Mouse (Mus musculus): ENCODE data around the gene Cox7b. TPM values are rescaled to one million over a fixed set of nuclear protein-coding genes. Genes with fewer than 3 reads are reported as not detected.

The Cox7b gene
- polyA plus RNA-seq (2014; fragmentation: Illumina TruSeq; extraction: RNeasy Lipid Tissue Mini Kit (QIAGEN cat#74804); ENCODE audit: low read depth, low replicate concordance) = 2,143 TPM

DNA sequence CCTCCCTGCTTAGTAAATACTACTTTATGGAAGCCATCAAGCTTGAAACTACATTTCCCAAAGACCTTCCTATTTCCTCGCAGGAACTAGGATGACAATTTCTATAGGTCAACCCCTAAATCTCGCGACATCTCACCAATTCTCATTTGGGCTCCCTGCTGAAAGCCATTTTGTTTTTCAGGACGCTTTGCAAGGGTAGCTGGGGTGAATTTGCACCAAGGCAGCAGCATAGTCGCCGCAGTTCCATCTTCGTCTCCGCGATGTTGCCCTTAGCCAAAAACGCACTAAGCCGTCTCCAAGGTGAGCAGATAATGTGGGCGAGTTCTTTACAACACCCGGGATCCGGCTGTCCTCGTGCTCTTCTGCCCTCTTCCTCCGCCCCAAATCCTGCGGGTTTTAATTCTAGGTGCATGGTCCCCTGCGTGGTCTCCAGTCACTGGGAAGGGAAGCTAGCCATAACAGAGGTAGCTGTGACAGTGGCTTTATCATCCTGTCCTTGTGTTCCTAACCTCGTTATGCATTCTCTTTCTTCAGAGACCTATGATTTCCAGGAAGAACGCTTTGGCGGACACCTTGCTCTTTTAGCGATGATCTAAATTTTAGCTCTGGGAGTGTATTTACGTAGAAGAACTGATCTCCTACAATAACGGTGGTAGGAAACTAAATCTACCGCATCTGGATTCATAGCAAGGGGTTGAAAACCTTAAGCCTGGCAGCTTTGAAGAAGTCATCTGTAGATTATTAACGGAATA is at the start of gene Cox7b:
TSS of gene Cox7b (plus strand) at position 130 of the 752 bp plus-strand sequence.

GRCm38 (mm10) chrX:106011465-106012159 is 3.9 kb upstream of the Cox7b start, which contains the start of gene Magt1:
Gene Magt1, minus strand, starts transcription at chrX:106011906.

GRCm38 (mm10) chrX:106026418-106027342 is 11.2 kb downstream of the Cox7b start, which contains the start of gene Atp7a:
Gene Atp7a, plus strand, starts transcription at chrX:106027276.

Other genes starting within 250 kb of the Cox7b start
- 113 TPM for gene Atrx, start 86.3 kb upstream of the Cox7b start, polyA plus RNA-seq (2014; fragmentation: Illumina TruSeq; extraction: RNeasy Lipid Tissue Mini Kit (QIAGEN cat#74804); ENCODE audit: low read depth, low replicate concordance)
- gene Magt1, start 3.8 kb upstream of the Cox7b start, polyA plus RNA-seq (2014; fragmentation: Illumina TruSeq; extraction: RNeasy Lipid Tissue Mini Kit (QIAGEN cat#74804); ENCODE audit: low read depth, low replicate concordance) = 169 TPM
- gene Atp7a, start 11.6 kb downstream of the Cox7b start, polyA plus RNA-seq (2014; fragmentation: Illumina TruSeq; extraction: RNeasy Lipid Tissue Mini Kit (QIAGEN cat#74804); ENCODE audit: low read depth, low replicate concordance) = 43.5 TPM
- gene Tlr13, start 127.5 kb downstream of the Cox7b start, polyA plus RNA-seq (2014; fragmentation: Illumina TruSeq; extraction: RNeasy Lipid Tissue Mini Kit (QIAGEN cat#74804); ENCODE audit: low read depth, low replicate concordance) = 1.5 TPM
- 521 TPM for gene Pgk1, start 171.4 kb downstream of the Cox7b start, polyA plus RNA-seq (2014; fragmentation: Illumina TruSeq; extraction: RNeasy Lipid Tissue Mini Kit (QIAGEN cat#74804); ENCODE audit: low read depth, low replicate concordance)
- 68.6 TPM for gene Taf9b, start 205.5 kb downstream of the Cox7b start, polyA plus RNA-seq (2014; fragmentation: Illumina TruSeq; extraction: RNeasy Lipid Tissue Mini Kit (QIAGEN cat#74804); ENCODE audit: low read depth, low replicate concordance)
- not detected for gene Fnd3c2, start 239.7 kb downstream of the Cox7b start, polyA plus RNA-seq (2014; fragmentation: Illumina TruSeq; extraction: RNeasy Lipid Tissue Mini Kit (QIAGEN cat#74804); ENCODE audit: low read depth, low replicate concordance)

Data from kidney, adult 10 weeks (tissue).